Mouse (Mus musculus) G1E (cell line): ENCODE data around the gene Crtc1.

ENCODE experiments used
- CTCF ChIP-seq: IDR thresholded peaks from 2 replicates; pipeline ENCODE4 v1.5.1; 2012; ENCODE audit warnings: low read depth, low read length, inconsistent platforms, mixed read lengths
- GATA1 ChIP-seq: IDR thresholded peaks from 2 replicates; pipeline ENCODE4 v1.6.1; 2012; ENCODE audit warnings: borderline replicate concordance, low read length, inconsistent platforms, mixed read lengths

DNA sequence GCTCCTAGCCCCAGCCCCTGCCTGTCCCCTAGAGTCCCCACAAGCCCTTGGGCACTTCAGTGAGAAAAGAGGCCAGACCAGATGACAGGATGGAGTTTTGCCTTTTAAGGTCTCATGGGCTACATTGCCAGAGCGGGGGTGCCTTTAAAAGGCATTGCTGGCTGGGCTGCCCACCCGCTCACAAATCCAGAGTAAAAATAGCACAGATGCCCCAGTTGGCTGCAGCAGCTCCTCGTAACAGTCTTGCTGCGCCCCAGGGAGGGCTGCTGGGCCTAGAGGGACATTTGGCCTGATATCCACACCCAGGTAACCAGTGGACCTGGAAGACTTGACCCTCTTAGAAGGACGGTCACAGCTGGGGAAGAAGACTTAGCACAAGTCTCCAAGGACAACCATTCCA, 14.5 kb upstream of the Crtc1 start:
- TF ChIP-seq CTCF (no peak), GATA1 (no peak)
